Mouse (Mus musculus) intestine, postnatal 0 days (tissue): ENCODE measurements around the gene Baz1a. TPM values are rescaled to one million over a fixed set of nuclear protein-coding genes. Genes with fewer than 3 reads are reported as not detected.

Experiments
- ATAC-seq: fragments of 200-750 bp; cut with Nextera tagmentation; 2 replicates; pipeline ENCODE4 v1.8.0; 2017; ENCODE audit warnings: mild to moderate bottlenecking, moderate TSS enrichment, moderate library complexity
- H3K27ac ChIP-seq: fragments of 300-500 bp; sonication (generic); 2 replicates; pipeline ENCODE4 v1.5.1; 2014; ENCODE audit warnings: mild to moderate bottlenecking, low read depth, low read length, moderate library complexity
- H3K27me3 ChIP-seq: fragments of 300-500 bp; sonication (generic); replicated peaks from 2 replicates; pipeline ENCODE4 v1.6.1; 2014; ENCODE audit warnings: low read length, mixed read lengths; ENCODE audit not compliant: control insufficient read depth, insufficient read depth
- H3K36me3 ChIP-seq: fragments of 300-500 bp; sonication (generic); 2 replicates; pipeline ENCODE4 v1.6.1; 2014; ENCODE audit warnings: mild to moderate bottlenecking, moderate library complexity; ENCODE audit not compliant: control insufficient read depth, insufficient read depth
- H3K4me1 ChIP-seq: fragments of 300-500 bp; sonication (generic); replicated peaks from 2 replicates; pipeline ENCODE4 v1.6.1; 2014; ENCODE audit warnings: antibody characterized with exemption, low read length, mixed read lengths; ENCODE audit not compliant: control insufficient read depth, insufficient read depth
- H3K4me2 ChIP-seq: fragments of 300-500 bp; sonication (generic); replicated peaks from 2 replicates; pipeline ENCODE4 v1.6.1; 2014; ENCODE audit warnings: low read depth, mild to moderate bottlenecking, moderate library complexity
- H3K4me3 ChIP-seq: fragments of 300-500 bp; sonication (generic); 2 replicates; pipeline ENCODE4 v1.5.1; 2014; ENCODE audit warnings: low read depth, low read length
- H3K9ac ChIP-seq: fragments of 300-500 bp; sonication (generic); 2 replicates; pipeline ENCODE4 v1.6.1; 2014; ENCODE audit warnings: mild to moderate bottlenecking, low read depth, low read length
- H3K9me3 ChIP-seq: fragments of 300-500 bp; sonication (generic); 2 replicates; pipeline ENCODE4 v1.6.1; 2016; ENCODE audit warnings: mixed run types; ENCODE audit not compliant: control insufficient read depth
- CTCF ChIP-seq: sonication (generic); IDR thresholded peaks from 2 replicates; pipeline ENCODE4 v1.5.1; 2016; ENCODE audit warnings: low read depth, mild to moderate bottlenecking, control low read depth, antibody characterized with exemption, moderate library complexity
- WGBS: fragments of 180-500 bp; shearing (Covaris S2); extraction: QIAGEN DNeasy Blood & Tissue Kit; methylation state at CpG from one replicate; pipeline ENCODE4 v1.1.7; 2014; 5-methylcytosine and 5-hydroxymethylcytosine counted together
- polyA plus RNA-seq: library from polyadenylated mRNA; unstranded; fragments of >200 nt; fragmentation: Nextera tagmentation; extraction: Ambion mirVana; gene quantifications from 2 replicates; pipeline ENCODE4 v1.2.1, GENCODE M21; 2015

Gene Baz1a
- polyA plus RNA-seq, 1 experiment from 2014 or later = 15.3 TPM

GRCm38 (mm10) chr12:55027088-55027487 is 12.9 kb upstream of the Baz1a start:
- Histone ChIP-seq H3K4me3 (no peak overlapping the region), H3K27ac (no peak overlapping the region), H3K4me1 (no peaks in the 10 kb centered on the region), H3K27me3 (no peaks in the 10 kb centered on the region), H3K4me2 (no peak overlapping the region), H3K36me3 (no peaks in the 10 kb centered on the region), H3K9ac (no peak overlapping the region), H3K9me3 (no peaks in the 10 kb centered on the region)
- no peak for ATAC-seq
- WGBS = 30% methylated on average over 3 of the region's 3 CpGs
- TF ChIP-seq CTCF = no peak

GRCm38 (mm10) chr12:55023284-55023683 is 9.1 kb upstream of the Baz1a start:
- no peaks in the 10 kb centered on the region for H3K36me3 ChIP-seq
- 81% methylated on average over 2 of the region's 2 CpGs for WGBS
- H3K4me1 ChIP-seq = no peaks in the 10 kb centered on the region
- H3K9me3 ChIP-seq = no peaks in the 10 kb centered on the region
- no peak overlapping the region for H3K4me2 ChIP-seq
- no peak overlapping the region for H3K4me3 ChIP-seq
- H3K9ac ChIP-seq = no peak overlapping the region
- no peak for TF ChIP-seq CTCF
- no peak for ATAC-seq
- no peaks in the 10 kb centered on the region for H3K27me3 ChIP-seq
- no peak overlapping the region for H3K27ac ChIP-seq

GRCm38 (mm10) chr12:55019421-55019877 is 5.3 kb upstream of the Baz1a start:
- Histone ChIP-seq H3K27ac (no peak overlapping the region), H3K9ac (no peak overlapping the region), H3K36me3 (no peaks in the 10 kb centered on the region), H3K9me3 (no peaks in the 10 kb centered on the region), H3K4me1 (no peaks in the 10 kb centered on the region), H3K27me3 (no peaks in the 10 kb centered on the region), H3K4me3 (no peak overlapping the region), H3K4me2 (no peak overlapping the region)
- 81% methylated on average over 7 of the region's 7 CpGs for WGBS
- TF ChIP-seq CTCF = no peak
- no peak for ATAC-seq

GRCm38 (mm10) chr12:55017119-55017721 is 3.1 kb upstream of the Baz1a start:
- H3K4me3 ChIP-seq = no peak overlapping the region
- 79% methylated on average over 9 of the region's 9 CpGs for WGBS
- H3K9me3 ChIP-seq = no peaks in the 10 kb centered on the region
- no peak overlapping the region for H3K4me2 ChIP-seq
- no peaks in the 10 kb centered on the region for H3K4me1 ChIP-seq
- no peaks in the 10 kb centered on the region for H3K27me3 ChIP-seq
- ATAC-seq = no peak
- no peak overlapping the region for H3K9ac ChIP-seq
- H3K36me3 ChIP-seq = no peaks in the 10 kb centered on the region
- no peak overlapping the region for H3K27ac ChIP-seq
- no peak for TF ChIP-seq CTCF

GRCm38 (mm10) chr12:55016339-55017118 is 2.4 kb upstream of the Baz1a start:
- Histone ChIP-seq H3K9ac (no peak overlapping the region), H3K4me3 (no peak overlapping the region), H3K36me3 (no peaks in the 10 kb centered on the region), H3K4me1 (no peaks in the 10 kb centered on the region), H3K27me3 (no peaks in the 10 kb centered on the region), H3K9me3 (no peaks in the 10 kb centered on the region), H3K4me2 (no peak overlapping the region), H3K27ac (no peak overlapping the region)
- no peak for TF ChIP-seq CTCF
- ATAC-seq = no peak
- 70% methylated on average over 8 of the region's 8 CpGs for WGBS

GRCm38 (mm10) chr12:55015428-55015827 is 1.3 kb upstream of the Baz1a start:
- H3K27me3 ChIP-seq = no peaks in the 10 kb centered on the region
- ATAC-seq = no peak
- H3K4me2 ChIP-seq = no peak overlapping the region
- H3K9ac ChIP-seq = no peak overlapping the region
- H3K9me3 ChIP-seq = no peaks in the 10 kb centered on the region
- no peak overlapping the region for H3K4me3 ChIP-seq
- TF ChIP-seq CTCF = no peak
- H3K36me3 ChIP-seq = no peaks in the 10 kb centered on the region
- H3K27ac ChIP-seq = no peak overlapping the region
- no peaks in the 10 kb centered on the region for H3K4me1 ChIP-seq
- 85% methylated on average over 5 of the region's 5 CpGs for WGBS
